Mouse (Mus musculus): ENCODE data around the gene Gm853. TPM values are rescaled to one million over a fixed set of nuclear protein-coding genes. Genes with fewer than 3 reads are reported as not detected.

The Gm853 gene
- polyA plus RNA-seq, 1 experiment from 2014 or later, result not detected

DNA sequence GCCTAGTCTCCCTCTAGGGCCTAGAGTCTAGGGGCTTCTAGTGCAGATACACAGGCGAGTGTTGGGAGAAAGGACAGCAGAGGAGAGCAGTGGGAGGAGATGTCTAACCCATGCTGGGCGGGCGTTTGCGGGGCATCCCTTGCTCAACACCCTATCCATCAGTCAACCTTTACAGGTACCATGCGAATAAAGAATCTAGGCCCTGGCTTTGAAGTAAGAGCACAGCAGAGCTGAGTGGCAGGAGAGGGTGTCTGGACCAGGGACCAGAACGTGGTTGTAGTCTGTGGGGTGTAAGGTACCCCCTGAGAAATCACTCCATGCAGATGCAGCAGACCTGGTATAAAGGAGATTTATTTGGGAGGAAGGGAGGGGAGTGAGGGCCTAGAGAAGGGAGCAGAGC lies 58.1 kb downstream of the Gm853 start:
- Histone ChIP-seq H3K4me1 (peaks cover 55% of the 10 kb centered on the region), H3K4me3 (no peak overlapping the region), H3K27ac (no peak overlapping the region), H3K9me3 (no peaks in the 10 kb centered on the region), H3K27me3 (peaks cover 38% of the 10 kb centered on the region), H3K9ac (no peak overlapping the region), H3K4me2 (no peak overlapping the region), H3K36me3 (no peaks in the 10 kb centered on the region)
- ATAC-seq (ENCODE audit: insufficient number of reproducible peaks, insufficient read depth, low FRiP score, low TSS enrichment, low read depth), result no peak
- 73% methylated on average over 6 of the region's 6 CpGs for WGBS

DNA sequence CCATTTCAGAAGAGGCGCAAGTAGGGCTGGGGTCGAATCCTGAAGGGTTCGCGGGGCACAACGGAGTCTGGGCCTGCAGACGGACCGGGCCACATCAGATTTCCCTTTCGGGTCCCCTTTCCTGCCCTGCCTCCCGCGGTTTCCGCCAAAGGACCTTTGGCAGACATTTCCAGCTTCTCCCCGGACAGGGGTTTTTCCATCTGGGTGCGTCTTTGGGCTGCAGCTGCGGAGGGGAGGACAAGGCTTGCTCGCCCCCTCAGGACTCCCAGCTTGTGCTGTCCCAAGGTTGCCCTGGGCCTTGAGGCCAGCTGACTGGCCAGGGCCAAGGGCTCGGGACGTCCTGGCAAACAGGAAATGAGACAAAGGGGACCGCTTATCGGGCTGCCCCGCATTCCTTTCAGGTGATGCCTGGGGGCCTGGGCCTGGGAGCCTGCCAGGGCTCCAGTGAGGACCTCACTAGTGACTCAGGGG lies 58.8 kb downstream of the Gm853 start:
- Histone ChIP-seq H3K9me3 (no peaks in the 10 kb centered on the region), H3K9ac (peak overlapping the region; percentile 66), H3K4me1 (peaks cover 51% of the 10 kb centered on the region), H3K4me2 (peak overlapping the region; percentile 50), H3K27me3 (peaks cover 38% of the 10 kb centered on the region), H3K36me3 (no peaks in the 10 kb centered on the region), H3K27ac (0 out of 2 replicates have a peak overlapping the region, but pooled peaks have one; percentile 28), H3K4me3 (peak overlapping the region; percentile 19)
- no peak for ATAC-seq (ENCODE audit: insufficient number of reproducible peaks, insufficient read depth, low FRiP score, low TSS enrichment, low read depth)
- WGBS, result 6% methylated on average over 20 of the region's 20 CpGs

DNA sequence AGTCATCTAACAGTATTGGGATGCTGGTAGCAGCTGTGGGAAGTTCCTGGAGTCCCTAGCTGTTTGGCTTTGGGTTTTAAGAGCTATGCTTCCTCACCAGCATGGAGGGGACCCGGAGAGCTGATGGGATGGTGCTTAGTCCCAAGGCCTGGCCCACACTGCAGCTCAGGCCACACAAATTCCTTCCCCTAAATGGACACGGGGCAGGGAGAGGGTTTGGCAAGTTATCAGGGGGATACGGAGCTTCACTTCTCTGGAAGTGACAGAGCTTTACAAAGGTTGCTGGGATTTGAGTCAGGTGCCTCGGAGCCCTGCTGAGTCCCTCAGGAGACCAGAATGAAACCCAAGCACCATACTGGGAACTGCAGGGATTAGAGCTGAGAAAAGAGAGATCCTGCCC lies 60.9 kb downstream of the Gm853 start:
- H3K9ac ChIP-seq, result no peak overlapping the region
- peaks cover 38% of the 10 kb centered on the region for H3K27me3 ChIP-seq
- no peaks in the 10 kb centered on the region for H3K9me3 ChIP-seq
- H3K27ac ChIP-seq, result no peak overlapping the region
- peaks cover 32% of the 10 kb centered on the region for H3K4me1 ChIP-seq
- no peak for ATAC-seq (ENCODE audit: insufficient number of reproducible peaks, insufficient read depth, low FRiP score, low TSS enrichment, low read depth)
- no peaks in the 10 kb centered on the region for H3K36me3 ChIP-seq
- no peak overlapping the region for H3K4me3 ChIP-seq
- 24% methylated on average over 4 of the region's 4 CpGs for WGBS
- H3K4me2 ChIP-seq, result no peak overlapping the region

Other genes with a start within 250 kb of the Gm853 start
- gene Adgrb2, start 237.5 kb downstream of the Gm853 start, polyA plus RNA-seq (2015; fragmentation: Nextera tagmentation; extraction: Ambion mirVana), result 6.7 and 7.9 TPM in 2 replicates
- 75.9 and 77.3 TPM in 2 replicates for gene Col16a1, start 174.6 kb downstream of the Gm853 start, polyA plus RNA-seq (2015; fragmentation: Nextera tagmentation; extraction: Ambion mirVana)
- gene Pef1, start 119.8 kb downstream of the Gm853 start, polyA plus RNA-seq (2015; fragmentation: Nextera tagmentation; extraction: Ambion mirVana), result 66.5 and 66.9 TPM in 2 replicates
- 0.21 TPM in 2 replicates for gene Hcrtr1, start 83.0 kb downstream of the Gm853 start, polyA plus RNA-seq (2015; fragmentation: Nextera tagmentation; extraction: Ambion mirVana)
- 13.8 and 14.2 TPM in 2 replicates for gene Tinagl1, start 47.3 kb downstream of the Gm853 start, polyA plus RNA-seq (2015; fragmentation: Nextera tagmentation; extraction: Ambion mirVana)
- 150 TPM in 2 replicates for gene Serinc2, start 56.8 kb upstream of the Gm853 start, polyA plus RNA-seq (2015; fragmentation: Nextera tagmentation; extraction: Ambion mirVana)
- gene Fabp3, start 86.2 kb upstream of the Gm853 start, polyA plus RNA-seq (2015; fragmentation: Nextera tagmentation; extraction: Ambion mirVana), result 12.9 and 14.8 TPM in 2 replicates
- not detected in 2 replicates for gene Gm10570, start 86.3 kb upstream of the Gm853 start, polyA plus RNA-seq (2015; fragmentation: Nextera tagmentation; extraction: Ambion mirVana)
- gene Zcchc17, start 137.5 kb upstream of the Gm853 start, polyA plus RNA-seq (2015; fragmentation: Nextera tagmentation; extraction: Ambion mirVana), result 82.4 and 92.5 TPM in 2 replicates
- 152 and 176 TPM in 2 replicates for gene Snrnp40, start 137.7 kb upstream of the Gm853 start, polyA plus RNA-seq (2015; fragmentation: Nextera tagmentation; extraction: Ambion mirVana)